Mouse (Mus musculus): Measurements from ENCODE around the gene Ss18l1. TPM values are rescaled to one million over a fixed set of nuclear protein-coding genes. Genes with fewer than 3 reads are reported as not detected.

Ss18l1 gene
- polyA plus RNA-seq, 1 experiment from 2014 or later, result 32.9 TPM

DNA sequence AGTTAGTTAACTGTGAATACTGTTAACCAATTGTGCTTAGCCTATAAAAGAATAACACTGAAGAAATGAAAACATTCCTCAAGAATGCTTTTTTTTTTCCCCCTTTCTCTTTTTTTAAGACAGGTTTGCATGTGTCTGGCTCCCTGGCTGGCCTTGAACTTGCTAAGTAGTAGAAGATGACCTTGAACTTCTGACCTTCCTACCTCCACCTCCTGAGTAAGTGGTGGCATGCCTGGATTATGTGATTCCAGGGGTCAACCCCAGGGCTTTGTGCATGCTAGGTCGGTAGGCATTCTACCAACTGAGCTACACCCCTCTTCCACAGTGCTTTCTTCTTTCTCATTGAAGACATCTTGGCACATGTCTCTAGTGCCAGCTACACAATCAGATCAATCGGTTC, 29.4 kb downstream of the Ss18l1 start:
- no peak overlapping the region for H3K4me3 ChIP-seq

DNA sequence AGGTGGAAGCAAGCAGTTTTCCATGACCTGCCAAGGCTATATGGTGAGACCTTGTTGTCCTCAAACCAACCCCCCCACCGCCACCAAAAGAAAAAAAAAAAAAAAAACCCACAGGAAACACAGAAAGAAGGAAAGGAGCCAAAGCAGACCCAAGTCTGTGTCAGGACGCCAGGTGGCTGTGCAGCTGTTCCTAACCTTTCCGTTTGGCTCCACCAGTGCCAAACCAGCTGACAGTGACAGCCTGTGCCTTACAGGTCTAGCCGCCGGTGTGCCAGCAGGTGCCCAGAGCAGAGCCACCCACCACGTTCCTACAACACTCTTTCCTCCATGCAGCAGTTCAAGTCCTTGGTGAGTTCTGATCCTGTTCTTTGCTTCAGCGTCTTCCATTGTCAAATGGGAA, 30.6 kb downstream of the Ss18l1 start:
- H3K4me3 ChIP-seq, result no peak overlapping the region
- WGBS, result 90% methylated on average over 7 of the region's 7 CpGs
- no peak overlapping the region for H3K4me2 ChIP-seq (replicated peaks)

More for the DNA sequence above, 29.4 kb downstream of the Ss18l1 start:
- Histone ChIP-seq H3K36me3 (peaks cover 27% of the 10 kb centered on the region), H3K4me2 (replicated peaks) (no peak overlapping the region), H3K27ac (no peak overlapping the region), H3K9ac (no peak overlapping the region), H3K9me3 (replicated peaks) (no peaks in the 10 kb centered on the region), H3K4me1 (peaks cover 13% of the 10 kb centered on the region), H3K27me3 (no peaks in the 10 kb centered on the region)
- WGBS, result 89% methylated on average over 2 of the region's 2 CpGs
- no peak for ATAC-seq (ENCODE audit: low FRiP score)

DNA sequence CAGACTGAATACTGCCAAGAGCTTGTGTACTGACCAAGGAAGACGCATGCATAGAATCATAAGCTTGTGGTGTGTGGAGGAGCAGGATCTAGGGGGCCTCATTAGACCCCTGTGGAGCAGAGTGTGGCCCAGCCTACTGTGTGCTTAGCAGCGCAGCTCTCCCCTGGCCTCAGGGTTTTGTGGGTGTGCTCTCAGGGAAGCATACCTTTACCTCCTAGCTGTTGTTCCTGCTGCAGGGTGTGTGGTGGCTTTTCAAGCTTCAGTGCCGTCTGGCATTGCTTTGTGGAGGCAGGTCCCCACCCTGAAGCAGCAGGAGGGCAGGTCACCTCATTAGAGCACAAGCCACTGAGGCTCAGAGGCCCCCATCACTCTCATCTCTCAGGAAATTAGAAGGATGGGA, 35.3 kb downstream of the Ss18l1 start:
- H3K9me3 ChIP-seq (replicated peaks), result no peaks in the 10 kb centered on the region
- H3K4me3 ChIP-seq, result no peak overlapping the region
- 69% methylated on average over 3 of the region's 3 CpGs for WGBS
- no peaks in the 10 kb centered on the region for H3K4me1 ChIP-seq
- no peak for ATAC-seq (ENCODE audit: low FRiP score)
- H3K4me2 ChIP-seq (replicated peaks), result no peak overlapping the region
- H3K27ac ChIP-seq, result 0 out of 2 replicates have a peak overlapping the region, but pooled peaks have one; percentile 4
- no peaks in the 10 kb centered on the region for H3K27me3 ChIP-seq
- H3K9ac ChIP-seq, result no peak overlapping the region
- peaks cover 47% of the 10 kb centered on the region for H3K36me3 ChIP-seq

More for the DNA sequence above, 30.6 kb downstream of the Ss18l1 start:
- ATAC-seq (ENCODE audit: low FRiP score), result no peak
- no peak overlapping the region for H3K9ac ChIP-seq
- H3K27me3 ChIP-seq, result no peaks in the 10 kb centered on the region
- peaks cover 13% of the 10 kb centered on the region for H3K4me1 ChIP-seq
- H3K9me3 ChIP-seq (replicated peaks), result no peaks in the 10 kb centered on the region
- peaks cover 27% of the 10 kb centered on the region for H3K36me3 ChIP-seq
- H3K27ac ChIP-seq, result no peak overlapping the region

DNA sequence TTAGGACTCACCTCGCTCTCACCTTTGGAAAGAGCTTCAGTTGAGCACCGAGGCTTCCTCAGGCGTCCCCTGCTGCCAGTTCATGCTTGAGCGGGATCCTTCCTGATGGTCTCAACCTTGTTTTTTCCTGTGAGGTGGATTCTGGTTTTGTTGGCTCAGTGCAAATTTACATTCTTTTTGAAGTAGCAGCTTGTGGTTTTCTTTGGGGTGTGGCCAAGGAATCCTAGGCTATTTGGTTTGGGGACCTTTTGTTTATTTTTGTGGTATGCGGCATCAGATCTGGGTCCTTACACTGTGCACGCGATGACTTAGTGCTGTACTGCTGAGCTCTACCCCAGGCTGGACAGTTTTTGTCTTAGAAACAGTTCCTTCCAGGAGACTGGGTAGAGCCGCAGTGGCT, 38.4 kb downstream of the Ss18l1 start:
- Histone ChIP-seq H3K4me2 (replicated peaks) (no peak overlapping the region), H3K27ac (no peak overlapping the region), H3K4me1 (no peaks in the 10 kb centered on the region), H3K9ac (no peak overlapping the region), H3K27me3 (no peaks in the 10 kb centered on the region), H3K4me3 (no peak overlapping the region), H3K36me3 (peaks cover 56% of the 10 kb centered on the region), H3K9me3 (replicated peaks) (no peaks in the 10 kb centered on the region)
- WGBS, result 91% methylated on average over 8 of the region's 8 CpGs
- ATAC-seq (ENCODE audit: low FRiP score), result no peak

DNA sequence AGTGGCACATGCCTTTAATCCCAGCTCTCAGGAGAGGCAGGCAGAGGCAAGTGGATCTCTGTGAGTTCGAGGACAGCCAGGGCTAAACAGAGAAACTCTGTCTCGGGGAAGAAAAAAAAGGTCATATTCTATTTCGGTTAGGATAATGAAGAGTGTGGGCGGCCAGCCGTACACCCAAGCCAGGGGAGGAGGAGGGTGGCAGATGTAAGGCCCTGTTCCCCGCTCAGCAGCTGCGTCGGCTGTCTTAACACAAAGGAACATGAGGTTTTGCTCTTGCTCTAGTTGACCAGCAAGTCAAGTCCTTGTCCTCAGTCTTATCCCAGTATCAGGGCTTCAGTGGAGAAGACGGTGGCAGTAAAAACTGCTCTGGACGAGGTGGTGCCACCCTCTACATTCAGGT, 40.8 kb downstream of the Ss18l1 start:
- Histone ChIP-seq H3K27ac (no peak overlapping the region), H3K4me2 (replicated peaks) (no peak overlapping the region), H3K36me3 (peaks cover 55% of the 10 kb centered on the region), H3K9me3 (replicated peaks) (no peaks in the 10 kb centered on the region), H3K4me1 (no peaks in the 10 kb centered on the region), H3K4me3 (no peak overlapping the region), H3K27me3 (no peaks in the 10 kb centered on the region), H3K9ac (no peak overlapping the region)
- 88% methylated on average over 10 of the region's 10 CpGs for WGBS
- no peak for ATAC-seq (ENCODE audit: low FRiP score)

DNA sequence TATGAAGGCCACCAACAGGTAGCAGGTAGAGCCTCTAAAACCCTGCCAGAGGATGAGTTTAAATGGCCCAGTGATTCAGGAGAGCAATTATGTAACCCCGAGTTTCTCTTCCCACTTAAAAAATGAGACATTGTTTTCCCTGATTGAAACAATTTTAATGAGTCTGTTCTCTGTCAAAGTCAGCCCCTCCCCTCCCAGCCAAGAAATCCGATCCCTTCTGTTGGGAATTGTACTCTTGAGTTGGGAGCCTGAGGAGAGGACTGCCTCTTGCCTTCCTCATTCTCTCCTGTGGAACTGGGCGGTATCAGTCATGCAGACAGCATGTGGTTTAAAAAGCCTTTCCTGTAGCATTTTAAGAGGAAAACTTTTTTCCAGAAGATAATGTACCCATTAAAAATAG, 42.3 kb downstream of the Ss18l1 start:
- WGBS, result 47% methylated on average over 3 of the region's 3 CpGs
- no peak overlapping the region for H3K9ac ChIP-seq
- no peak overlapping the region for H3K4me3 ChIP-seq
- H3K4me1 ChIP-seq, result no peaks in the 10 kb centered on the region
- no peaks in the 10 kb centered on the region for H3K27me3 ChIP-seq
- no peaks in the 10 kb centered on the region for H3K9me3 ChIP-seq (replicated peaks)
- no peak for ATAC-seq (ENCODE audit: low FRiP score)
- H3K27ac ChIP-seq, result no peak overlapping the region
- no peak overlapping the region for H3K4me2 ChIP-seq (replicated peaks)
- peaks cover 41% of the 10 kb centered on the region for H3K36me3 ChIP-seq

DNA sequence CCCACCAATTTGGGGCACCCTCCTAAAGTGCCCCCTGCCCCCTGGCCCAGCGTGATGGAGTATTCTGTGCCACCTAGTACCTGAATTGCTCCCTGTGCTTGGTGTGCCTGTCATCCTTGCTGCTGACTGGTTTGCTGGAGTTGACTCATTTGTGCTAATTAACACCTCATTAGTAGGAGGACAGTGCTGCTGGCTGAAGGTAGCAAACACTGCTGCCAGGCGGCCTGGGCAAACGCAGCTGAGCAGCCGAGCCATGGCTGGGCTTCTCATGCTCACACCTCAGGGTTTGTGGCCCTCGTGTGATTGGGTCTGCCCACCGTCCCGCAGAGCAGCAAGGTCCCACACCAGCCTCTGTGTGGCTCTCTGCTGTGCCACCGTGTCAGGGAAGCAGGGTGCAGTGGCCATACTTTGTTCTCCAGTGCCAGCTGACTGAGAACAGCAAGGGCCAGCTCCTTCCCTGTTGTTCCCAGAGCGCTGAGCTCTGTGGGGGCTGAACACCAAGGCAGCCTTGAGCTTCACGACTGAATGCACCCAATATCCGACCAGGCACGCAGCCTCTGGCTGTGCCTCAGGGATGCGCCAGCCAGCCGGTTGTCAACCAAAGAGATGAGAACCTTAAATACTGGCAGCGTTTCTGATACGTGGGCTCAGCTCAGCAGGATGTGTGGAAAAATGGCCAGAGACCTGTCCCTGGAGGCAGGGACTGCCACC, 43.8 kb downstream of the Ss18l1 start:
- Histone ChIP-seq H3K4me1 (no peaks in the 10 kb centered on the region), H3K9ac (no peak overlapping the region; the same call in 1 of the 2 replicates), H3K4me3 (no peak overlapping the region), H3K4me2 (replicated peaks) (no peak overlapping the region), H3K27ac (peak overlapping the region; percentile 55), H3K9me3 (replicated peaks) (no peaks in the 10 kb centered on the region), H3K36me3 (peaks cover 36% of the 10 kb centered on the region), H3K27me3 (no peaks in the 10 kb centered on the region)
- ATAC-seq (ENCODE audit: low FRiP score), result 0 out of 2 replicates have a peak, but pooled peaks have one; percentile 37
- WGBS, result 77% methylated on average over 16 of the region's 16 CpGs

DNA sequence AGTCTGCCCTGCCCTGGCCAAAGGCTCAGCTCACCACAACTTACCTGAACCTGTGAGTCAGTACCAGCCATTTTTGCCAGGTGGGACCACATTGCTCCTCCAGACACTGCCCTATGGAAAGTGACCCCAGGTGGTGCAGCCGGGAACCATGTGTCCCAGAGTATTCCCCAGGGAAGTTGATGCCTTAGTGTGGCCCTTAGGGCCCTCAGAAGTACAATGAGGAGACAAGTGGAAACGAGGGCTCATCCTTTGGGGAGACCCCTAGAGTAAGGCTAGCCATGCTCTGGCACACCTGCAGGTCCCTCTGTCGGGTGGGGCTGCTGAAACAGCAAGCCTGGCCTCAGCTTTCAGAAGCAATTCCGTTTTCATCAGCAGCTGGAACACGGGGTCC, 44.3 kb downstream of the Ss18l1 start:
- Histone ChIP-seq H3K27ac (peak overlapping the region; percentile 55; the same call in 1 of the 2 replicates), H3K27me3 (no peaks in the 10 kb centered on the region), H3K36me3 (peaks cover 36% of the 10 kb centered on the region), H3K4me2 (replicated peaks) (no peak overlapping the region), H3K4me1 (no peaks in the 10 kb centered on the region), H3K9ac (no peak overlapping the region), H3K4me3 (no peak overlapping the region), H3K9me3 (replicated peaks) (no peaks in the 10 kb centered on the region)
- WGBS, result 84% methylated on average over 5 of the region's 5 CpGs
- no peak for ATAC-seq (ENCODE audit: low FRiP score)

DNA sequence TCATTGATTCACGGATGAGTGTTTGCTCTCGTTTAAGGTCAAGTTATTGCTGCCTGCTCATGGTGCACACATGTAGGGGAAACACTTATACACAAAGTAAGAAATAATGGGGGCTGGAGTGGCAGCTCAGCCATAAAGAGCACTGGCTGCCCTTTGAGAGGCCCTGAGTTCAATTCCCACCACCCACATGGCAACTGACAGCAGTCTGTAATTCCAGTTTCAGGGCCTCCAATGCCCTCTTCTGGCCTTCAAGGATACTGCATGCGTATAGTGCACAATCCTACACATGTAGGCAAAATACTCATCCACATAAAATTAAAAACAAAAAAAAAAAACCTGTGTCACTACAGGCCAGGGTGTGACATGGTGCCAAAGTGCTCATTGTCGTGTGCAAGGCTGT, 45.2 kb downstream of the Ss18l1 start:
- H3K36me3 ChIP-seq, result peaks cover 29% of the 10 kb centered on the region
- H3K9ac ChIP-seq, result no peak overlapping the region
- no peak for ATAC-seq (ENCODE audit: low FRiP score)
- 95% methylated on average over 4 of the region's 4 CpGs for WGBS
- no peak overlapping the region for H3K4me2 ChIP-seq (replicated peaks)
- no peak overlapping the region for H3K4me3 ChIP-seq
- H3K27me3 ChIP-seq, result no peaks in the 10 kb centered on the region
- H3K4me1 ChIP-seq, result no peaks in the 10 kb centered on the region
- H3K9me3 ChIP-seq (replicated peaks), result no peaks in the 10 kb centered on the region
- H3K27ac ChIP-seq, result no peak overlapping the region

DNA sequence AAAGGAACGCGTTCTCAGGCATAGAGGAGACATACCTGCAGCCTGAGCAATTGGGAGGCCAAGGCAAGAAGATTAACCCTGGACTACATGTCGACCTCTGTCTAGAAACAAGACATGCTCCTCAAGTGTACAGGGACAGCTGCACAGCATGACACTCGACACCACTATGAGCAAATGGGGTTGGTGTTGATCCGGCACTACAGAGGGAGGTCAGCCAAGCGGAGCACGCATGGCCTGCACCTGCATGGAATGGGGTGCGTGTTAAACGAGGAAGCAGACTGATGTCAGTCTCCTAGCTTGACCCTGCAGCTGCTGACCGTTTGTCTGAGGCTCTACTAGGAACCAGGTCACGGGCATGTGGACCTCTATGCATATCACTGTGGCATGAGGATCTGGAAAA, 48.0 kb downstream of the Ss18l1 start:
- 63% methylated on average over 11 of the region's 11 CpGs for WGBS
- H3K4me1 ChIP-seq, result no peaks in the 10 kb centered on the region
- ATAC-seq (ENCODE audit: low FRiP score), result no peak
- no peak overlapping the region for H3K4me2 ChIP-seq (replicated peaks)
- H3K4me3 ChIP-seq, result no peak overlapping the region
- H3K9me3 ChIP-seq (replicated peaks), result no peaks in the 10 kb centered on the region
- H3K36me3 ChIP-seq, result peaks cover 13% of the 10 kb centered on the region
- H3K27ac ChIP-seq, result no peak overlapping the region
- no peak overlapping the region for H3K9ac ChIP-seq
- no peaks in the 10 kb centered on the region for H3K27me3 ChIP-seq

DNA sequence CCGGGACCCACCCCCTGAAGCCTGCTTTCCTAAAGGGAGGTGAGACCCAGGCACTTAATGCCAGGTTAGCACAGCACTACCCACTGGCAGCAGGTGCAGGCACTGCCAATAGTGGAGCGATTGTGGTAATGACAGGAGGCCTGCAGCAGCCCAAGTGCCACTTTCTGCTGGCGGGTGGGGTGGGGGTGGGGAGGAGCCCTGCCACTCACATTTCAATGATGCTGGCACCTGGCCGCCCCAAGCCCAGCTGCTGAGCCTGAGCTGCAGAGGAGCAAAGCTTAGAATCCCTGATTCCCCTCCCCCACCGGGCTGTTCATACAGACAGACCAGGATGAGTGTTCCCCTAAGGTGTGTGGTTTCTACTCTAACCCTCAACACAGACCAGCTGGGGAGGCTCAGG, 53.4 kb downstream of the Ss18l1 start:
- Histone ChIP-seq H3K4me1 (peaks cover 24% of the 10 kb centered on the region), H3K27ac (no peak overlapping the region), H3K27me3 (peaks cover 31% of the 10 kb centered on the region), H3K36me3 (no peaks in the 10 kb centered on the region), H3K4me3 (no peak overlapping the region), H3K9ac (no peak overlapping the region), H3K9me3 (replicated peaks) (no peaks in the 10 kb centered on the region), H3K4me2 (replicated peaks) (no peak overlapping the region)
- peak; percentile 29; the same call in 1 of the 2 replicates for ATAC-seq (ENCODE audit: low FRiP score)
- WGBS, result 29% methylated on average over 5 of the region's 5 CpGs

DNA sequence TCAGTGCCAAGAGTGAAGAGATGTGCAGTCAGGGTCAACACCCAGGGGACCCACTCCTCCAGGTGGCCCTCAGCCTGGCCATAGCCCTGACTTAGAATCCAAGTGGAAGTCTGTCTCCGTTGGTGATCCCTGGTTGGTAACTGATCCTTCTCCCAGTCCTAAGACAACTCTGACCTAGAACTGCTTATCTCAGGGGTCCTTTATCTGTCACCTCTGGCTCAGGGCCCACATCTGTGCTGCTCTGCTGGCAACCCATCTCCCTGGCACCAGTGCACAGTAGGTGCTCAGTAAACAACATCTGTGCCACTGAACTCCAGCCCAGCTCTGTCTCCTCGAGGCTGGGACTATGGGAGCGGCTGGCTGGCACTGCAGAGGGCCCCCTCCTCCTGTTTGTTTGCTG, 55.3 kb downstream of the Ss18l1 start:
- Histone ChIP-seq H3K4me1 (peaks cover 26% of the 10 kb centered on the region), H3K27ac (no peak overlapping the region), H3K4me2 (replicated peaks) (no peak overlapping the region), H3K9me3 (replicated peaks) (no peaks in the 10 kb centered on the region), H3K27me3 (peaks cover 49% of the 10 kb centered on the region), H3K4me3 (no peak overlapping the region), H3K9ac (no peak overlapping the region), H3K36me3 (no peaks in the 10 kb centered on the region)
- WGBS, result 47% methylated on average over 3 of the region's 3 CpGs
- ATAC-seq (ENCODE audit: low FRiP score), result no peak

DNA sequence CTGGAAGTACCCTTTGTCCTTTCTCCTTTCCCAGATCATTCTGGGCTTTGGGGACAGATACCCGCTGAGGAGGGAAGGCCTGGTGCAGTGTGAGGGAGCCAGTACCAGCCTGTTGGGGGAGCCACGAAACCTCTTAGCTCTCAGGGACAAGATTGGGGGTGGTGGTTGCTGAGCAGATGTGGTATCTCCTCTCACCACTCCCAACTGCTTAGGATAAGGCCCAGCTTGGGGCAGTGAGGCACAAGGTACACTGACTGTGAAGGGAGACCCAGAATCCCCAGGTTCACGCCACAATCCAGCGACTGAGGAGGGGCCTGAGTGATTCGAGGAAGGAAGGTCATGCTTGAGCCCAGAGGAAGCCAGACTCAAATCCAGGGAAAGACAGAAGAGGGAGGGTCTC, 55.9 kb downstream of the Ss18l1 start:
- no peak overlapping the region for H3K9ac ChIP-seq
- H3K4me2 ChIP-seq (replicated peaks), result no peak overlapping the region
- ATAC-seq (ENCODE audit: low FRiP score), result no peak
- no peak overlapping the region for H3K27ac ChIP-seq
- peaks cover 32% of the 10 kb centered on the region for H3K4me1 ChIP-seq
- no peaks in the 10 kb centered on the region for H3K9me3 ChIP-seq (replicated peaks)
- H3K36me3 ChIP-seq, result no peaks in the 10 kb centered on the region
- H3K4me3 ChIP-seq, result no peak overlapping the region
- peaks cover 55% of the 10 kb centered on the region for H3K27me3 ChIP-seq
- WGBS, result 41% methylated on average over 5 of the region's 5 CpGs
